Mouse (Mus musculus): ENCODE measurements around the gene Gm8271. TPM values are rescaled to one million over a fixed set of nuclear protein-coding genes. Genes with fewer than 3 reads are reported as not detected.

The Gm8271 gene
- not detected for polyA plus RNA-seq (2014; fragmentation: Illumina TruSeq; extraction: RNeasy Lipid Tissue Mini Kit (QIAGEN cat#74804); ENCODE audit: low read depth, low replicate concordance)

DNA sequence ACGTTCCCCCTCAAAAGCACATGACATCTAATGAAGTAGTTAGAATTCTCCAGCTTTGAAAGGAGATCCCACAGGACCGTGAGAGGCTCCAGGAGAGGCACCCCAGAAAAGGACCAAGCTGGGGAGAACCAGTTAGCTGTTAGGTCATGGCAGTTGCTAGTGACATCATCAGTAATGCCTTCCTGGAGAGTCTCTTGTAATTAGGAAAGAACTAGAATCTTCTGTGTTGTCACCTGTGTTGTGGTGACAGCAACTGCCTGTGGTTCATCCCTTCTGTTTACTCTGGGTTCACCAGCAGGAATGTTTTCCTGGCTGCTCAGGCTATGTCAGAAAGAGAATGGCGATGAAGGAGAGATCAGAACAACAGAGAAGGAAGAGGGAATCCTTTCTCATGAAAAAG lies at the start of gene Gm8271:
Gene Gm8271 (plus strand): TSS at position 301 of the 400 bp plus-strand sequence.

DNA sequence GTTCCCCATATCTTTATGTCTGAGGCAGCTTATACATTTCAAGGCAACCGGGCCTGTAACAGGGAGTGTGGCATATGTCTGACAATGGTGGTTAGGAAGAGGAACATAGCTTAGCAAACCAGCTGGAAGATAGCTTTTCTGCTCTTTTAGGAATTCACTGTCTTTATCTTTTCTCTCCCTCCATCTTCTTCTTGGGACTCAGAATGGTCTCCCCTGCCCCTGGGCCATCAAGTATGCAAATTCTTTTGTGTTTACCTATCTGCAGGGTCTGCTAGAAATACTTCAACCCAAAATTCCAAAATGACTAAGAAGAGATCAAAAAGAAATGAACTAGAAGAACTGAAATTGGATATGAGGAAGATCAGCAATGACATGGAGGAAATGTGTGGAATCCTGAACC lies 21.4 kb upstream of the Gm8271 start, which contains the start of gene Gm3317:
Gene Gm3317 (plus strand): TSS at position 301 of the 400 bp plus-strand sequence.

Other genes starting within 250 kb of the Gm8271 start
- not detected for gene Gm8297, start 201.9 kb upstream of the Gm8271 start, polyA plus RNA-seq (2014; fragmentation: Illumina TruSeq; extraction: RNeasy Lipid Tissue Mini Kit (QIAGEN cat#74804); ENCODE audit: low read depth, low replicate concordance)
- gene Gm3298, start 169.9 kb upstream of the Gm8271 start, polyA plus RNA-seq (2014; fragmentation: Illumina TruSeq; extraction: RNeasy Lipid Tissue Mini Kit (QIAGEN cat#74804); ENCODE audit: low read depth, low replicate concordance) = not detected
- gene 4930555G01Rik, start 135.2 kb upstream of the Gm8271 start, polyA plus RNA-seq (2014; fragmentation: Illumina TruSeq; extraction: RNeasy Lipid Tissue Mini Kit (QIAGEN cat#74804); ENCODE audit: low read depth, low replicate concordance) = not detected
- gene Gm8281, start 114.8 kb upstream of the Gm8271 start, polyA plus RNA-seq (2014; fragmentation: Illumina TruSeq; extraction: RNeasy Lipid Tissue Mini Kit (QIAGEN cat#74804); ENCODE audit: low read depth, low replicate concordance) = 0.50 TPM
- gene Gm8279, start 54.3 kb upstream of the Gm8271 start, polyA plus RNA-seq (2014; fragmentation: Illumina TruSeq; extraction: RNeasy Lipid Tissue Mini Kit (QIAGEN cat#74804); ENCODE audit: low read depth, low replicate concordance) = not detected
- gene Gm3317, start 21.3 kb upstream of the Gm8271 start, polyA plus RNA-seq (2014; fragmentation: Illumina TruSeq; extraction: RNeasy Lipid Tissue Mini Kit (QIAGEN cat#74804); ENCODE audit: low read depth, low replicate concordance) = not detected
- not detected for gene Gm3526, start 74.8 kb downstream of the Gm8271 start, polyA plus RNA-seq (2014; fragmentation: Illumina TruSeq; extraction: RNeasy Lipid Tissue Mini Kit (QIAGEN cat#74804); ENCODE audit: low read depth, low replicate concordance)
- gene Gm3542, start 149.1 kb downstream of the Gm8271 start, polyA plus RNA-seq (2014; fragmentation: Illumina TruSeq; extraction: RNeasy Lipid Tissue Mini Kit (QIAGEN cat#74804); ENCODE audit: low read depth, low replicate concordance) = not detected
- not detected for gene Gm3500, start 203.3 kb downstream of the Gm8271 start, polyA plus RNA-seq (2014; fragmentation: Illumina TruSeq; extraction: RNeasy Lipid Tissue Mini Kit (QIAGEN cat#74804); ENCODE audit: low read depth, low replicate concordance)